In genomic region chr11:100855178-100855577, GRCm38 (mm10) we compare ENCODE assay signal across 25 mouse cellular contexts. TPM values are rescaled to one million over a fixed set of nuclear protein-coding genes. Genes with fewer than 3 reads are reported as not detected.
DNase-seq lines count a peak whose midpoint lies in the region; ATAC-seq and TF ChIP-seq lines count a peak whose summit lies in the region.
"Had no signal": no experiment of that assay in that cellular context is flagged by ENCODE, and none has a peak within 500 bp of the region (broad histone marks: within the 10 kb centered on the region; RNA-seq: fewer than 3 reads in every experiment).

No protein-coding gene starts in this region.

- no peak for ATAC-seq in forebrain, embryonic 11.5 days (replicated peaks; ENCODE audit: low FRiP score)
- no peak for ATAC-seq in forebrain, embryonic 16.5 days
- no peak for ATAC-seq in kidney, embryonic 15.5 days (replicated peaks; ENCODE audit: low FRiP score)
- ATAC-seq: activated CD4-positive, CD25-positive, alpha-beta regulatory T cell, adult 4 months; forebrain, embryonic 13.5 days; forebrain, postnatal 0 days had no signal

- H3K27ac ChIP-seq in forebrain, embryonic 11.5 days (ENCODE audit: low read depth, low read length), result no peak overlapping the region
- no peak overlapping the region for H3K27ac ChIP-seq in forebrain, embryonic 16.5 days (ENCODE audit: low read length)
- H3K27ac ChIP-seq in kidney, adult 2 months (ENCODE audit: insufficient read depth, low read depth, low read length), result 0 out of 2 replicates have a peak overlapping the region, but pooled peaks have one; percentile 26
- no peak overlapping the region for H3K27ac ChIP-seq in kidney, embryonic 15.5 days
- H3K27ac ChIP-seq: embryonic facial prominence, embryonic 10.5 days; embryonic facial prominence, embryonic 13.5 days; forebrain, embryonic 13.5 days; gastrocnemius, adult 2 months; hindbrain, embryonic 12.5 days; hindbrain, embryonic 15.5 days had no signal

- WGBS in forebrain, embryonic 11.5 days, result 90% methylated on average over 4 of the region's 4 CpGs
- WGBS in forebrain, embryonic 16.5 days, result 91% methylated on average over 4 of the region's 4 CpGs
- WGBS in kidney, adult 2 months, result 51% methylated on average over 4 of the region's 4 CpGs
- 85% methylated on average over 4 of the region's 4 CpGs for WGBS in kidney, embryonic 15.5 days

- H3K9ac ChIP-seq in forebrain, embryonic 11.5 days (ENCODE audit: low read length), result no peak overlapping the region
- H3K9ac ChIP-seq in forebrain, embryonic 16.5 days (replicated peaks; ENCODE audit: low read depth, low read length), result no peak overlapping the region
- no peak overlapping the region for H3K9ac ChIP-seq in kidney, embryonic 15.5 days
- H3K9ac ChIP-seq: embryonic facial prominence, embryonic 13.5 days; forebrain, embryonic 13.5 days; forebrain, postnatal 0 days; hindbrain, embryonic 12.5 days; hindbrain, embryonic 15.5 days had no signal

- no peaks in the 10 kb centered on the region for H3K36me3 ChIP-seq in forebrain, embryonic 11.5 days (ENCODE audit: control insufficient read depth, insufficient read depth, low read length)
- H3K36me3 ChIP-seq in forebrain, embryonic 16.5 days (ENCODE audit: control insufficient read depth, insufficient read depth), result no peaks in the 10 kb centered on the region
- H3K36me3 ChIP-seq in kidney, adult 2 months (ENCODE audit: control insufficient read depth, insufficient read depth, low read length), result no peaks in the 10 kb centered on the region
- no peaks in the 10 kb centered on the region for H3K36me3 ChIP-seq in kidney, embryonic 15.5 days
- H3K36me3 ChIP-seq: embryonic facial prominence, embryonic 10.5 days; embryonic facial prominence, embryonic 13.5 days; hindbrain, embryonic 12.5 days; hindbrain, embryonic 15.5 days had no signal

- peaks cover 9% of the 10 kb centered on the region for H3K27me3 ChIP-seq in forebrain, embryonic 11.5 days (ENCODE audit: control insufficient read depth, insufficient read depth, low read length)
- peaks cover 47% of the 10 kb centered on the region for H3K27me3 ChIP-seq in forebrain, embryonic 16.5 days (replicated peaks; ENCODE audit: control insufficient read depth, insufficient read depth, low read length)
- no peaks in the 10 kb centered on the region for H3K27me3 ChIP-seq in kidney, adult 2 months (replicated peaks; ENCODE audit: control insufficient read depth, insufficient read depth, low read length)
- H3K27me3 ChIP-seq in kidney, embryonic 15.5 days, result peaks cover 32% of the 10 kb centered on the region

- no peak overlapping the region for H3K4me3 ChIP-seq in forebrain, embryonic 11.5 days (ENCODE audit: low read depth, low read length)
- no peak overlapping the region for H3K4me3 ChIP-seq in forebrain, embryonic 16.5 days (replicated peaks; ENCODE audit: low read length)
- H3K4me3 ChIP-seq in kidney, adult 2 months (ENCODE audit: insufficient read depth, low read depth, low read length), result no peak overlapping the region
- no peak overlapping the region for H3K4me3 ChIP-seq in kidney, embryonic 15.5 days (replicated peaks)
- H3K4me3 ChIP-seq: embryonic facial prominence, embryonic 10.5 days; embryonic facial prominence, embryonic 13.5 days; erythroblast, embryonic 14.5 days; forebrain, embryonic 13.5 days; gastrocnemius, adult 2 months; hindbrain, embryonic 12.5 days; hindbrain, embryonic 15.5 days had no signal

- H3K9me3 ChIP-seq in forebrain, embryonic 11.5 days (ENCODE audit: control insufficient read depth, low read length), result no peaks in the 10 kb centered on the region
- H3K9me3 ChIP-seq in forebrain, embryonic 16.5 days (ENCODE audit: control insufficient read depth, low read length), result no peaks in the 10 kb centered on the region
- no peaks in the 10 kb centered on the region for H3K9me3 ChIP-seq in kidney, embryonic 15.5 days (replicated peaks)
- H3K9me3 ChIP-seq: embryonic facial prominence, embryonic 10.5 days; embryonic facial prominence, embryonic 13.5 days; forebrain, embryonic 13.5 days; hindbrain, embryonic 12.5 days; hindbrain, embryonic 15.5 days had no signal

- DNase-seq in forebrain, embryonic 11.5 days (ENCODE audit: low spot score), result peak; percentile 42
- peak; percentile 50 for DNase-seq in kidney, adult 2 months
- DNase-seq in kidney, postnatal 10 days, result no peak
- DNase-seq in kidney, postnatal 25 days, result peak; percentile 45 to 85
- DNase-seq: adrenal gland, adult 8-10 months; adrenal gland, postnatal 25 days; cerebellum, adult 11-12 months; cerebellum, adult 8-10 months; cerebellum, postnatal 10 days; cerebellum, postnatal 36 days; embryo, embryonic 11 days; forebrain, postnatal 0 days; gastrocnemius, adult 2 months; gastrocnemius, postnatal 14 days; heart, adult 11 months had no signal

- no peaks in the 10 kb centered on the region for H3K4me1 ChIP-seq in forebrain, embryonic 11.5 days (replicated peaks; ENCODE audit: control insufficient read depth, insufficient read depth, low read length)
- peaks cover 9% of the 10 kb centered on the region for H3K4me1 ChIP-seq in forebrain, embryonic 16.5 days (replicated peaks; ENCODE audit: control insufficient read depth, insufficient read depth, low read length)
- peaks cover 33% of the 10 kb centered on the region for H3K4me1 ChIP-seq in kidney, adult 2 months (ENCODE audit: control insufficient read depth, insufficient read depth, low read length)
- peaks cover 21% of the 10 kb centered on the region for H3K4me1 ChIP-seq in kidney, embryonic 15.5 days

- no peak for TF ChIP-seq POLR2A in kidney, adult 2 months (IDR thresholded peaks at IDR 0.05; ENCODE audit: low read depth, low read length)

- TF ChIP-seq CTCF in kidney, adult 2 months (conservative IDR thresholded peaks at IDR 0.05; ENCODE audit: insufficient read depth, insufficient read length, low read depth, low read length), result no peak

- H3K4me2 ChIP-seq in forebrain, embryonic 11.5 days (ENCODE audit: low read depth, low read length, severe bottlenecking), result no peak overlapping the region
- no peak overlapping the region for H3K4me2 ChIP-seq in forebrain, embryonic 16.5 days (ENCODE audit: low read length)
- no peak overlapping the region for H3K4me2 ChIP-seq in kidney, embryonic 15.5 days
- H3K4me2 ChIP-seq: embryonic facial prominence, embryonic 13.5 days; forebrain, embryonic 13.5 days; heart, embryonic 11.5 days; hindbrain, embryonic 12.5 days; hindbrain, embryonic 15.5 days had no signal

RNA-seq across cellular contexts. Expression of gene Stat5a, which starts 4.0 kb away (rescaled TPM):
- polyA plus RNA-seq in forebrain, embryonic 11.5 days (2014; fragmentation: Nextera tagmentation; extraction: Ambion mirVana), result 1.3 and 1.5 TPM in 2 replicates
- polyA plus RNA-seq in forebrain, embryonic 16.5 days (2015; fragmentation: Nextera tagmentation; extraction: Ambion mirVana), result 1.0 and 1.2 TPM in 2 replicates
- 15.8 and 16.6 TPM in 2 replicates for polyA plus RNA-seq in kidney, adult 2 months (2012; rRNA removed)
- 3.1 and 3.7 TPM in 2 replicates for polyA plus RNA-seq in kidney, embryonic 15.5 days (2015; fragmentation: Nextera tagmentation; extraction: Ambion mirVana)

RNA-seq across cellular contexts. Expression of gene Stat5b, which starts 4.7 kb away (rescaled TPM):
- 18.7 and 19.1 TPM in 2 replicates for polyA plus RNA-seq in forebrain, embryonic 11.5 days (2014; fragmentation: Nextera tagmentation; extraction: Ambion mirVana)
- 9.8 and 11.9 TPM in 2 replicates for polyA plus RNA-seq in forebrain, embryonic 16.5 days (2015; fragmentation: Nextera tagmentation; extraction: Ambion mirVana)
- polyA plus RNA-seq in kidney, adult 2 months (2012; rRNA removed), result 23.2 and 24.0 TPM in 2 replicates
- 19.6 and 19.9 TPM in 2 replicates for polyA plus RNA-seq in kidney, embryonic 15.5 days (2015; fragmentation: Nextera tagmentation; extraction: Ambion mirVana)
